Mouse (Mus musculus) forebrain, embryonic 11.5 days (tissue): ENCODE data around the gene Pgf. TPM values are rescaled to one million over a fixed set of nuclear protein-coding genes. Genes with fewer than 3 reads are reported as not detected.

ENCODE experiments used
- ATAC-seq: fragments of 200-750 bp; cut with Nextera tagmentation; replicated peaks from 2 replicates; pipeline ENCODE4 v1.8.0; 2017; ENCODE audit warnings: moderate TSS enrichment; ENCODE audit not compliant: low FRiP score
- DNase-seq: peaks from one replicate; pipeline ENCODE4 v3.0.0-alpha.2; 2017; ENCODE audit warnings: low spot score
- H3K27ac ChIP-seq: fragments of 300-500 bp; sonication (generic); 2 replicates; pipeline ENCODE4 v1.5.1; 2014; ENCODE audit warnings: low read depth, low read length
- H3K27me3 ChIP-seq: fragments of 300-500 bp; sonication (generic); 2 replicates; pipeline ENCODE4 v1.6.1; 2014; ENCODE audit warnings: mild to moderate bottlenecking, low read length, mixed read lengths; ENCODE audit not compliant: control insufficient read depth, insufficient read depth
- H3K36me3 ChIP-seq: fragments of 300-500 bp; sonication (generic); 2 replicates; pipeline ENCODE4 v1.6.1; 2014; ENCODE audit warnings: mild to moderate bottlenecking, low read length, moderate library complexity, mixed read lengths; ENCODE audit not compliant: control insufficient read depth, insufficient read depth
- H3K4me1 ChIP-seq: fragments of 300-500 bp; sonication (generic); replicated peaks from 2 replicates; pipeline ENCODE4 v1.6.1; 2014; ENCODE audit warnings: low read length, mixed read lengths; ENCODE audit not compliant: control insufficient read depth, insufficient read depth
- H3K4me2 ChIP-seq: fragments of 300-500 bp; sonication (generic); 2 replicates; pipeline ENCODE4 v1.6.1; 2014; ENCODE audit warnings: low read depth, mild to moderate bottlenecking, low read length, moderate library complexity, mixed read lengths; ENCODE audit not compliant: severe bottlenecking
- H3K4me3 ChIP-seq: fragments of 300-500 bp; sonication (generic); 2 replicates; pipeline ENCODE4 v1.5.1; 2014; ENCODE audit warnings: low read depth, low read length
- H3K9ac ChIP-seq: fragments of 300-500 bp; sonication (generic); 2 replicates; pipeline ENCODE4 v1.6.1; 2014; ENCODE audit warnings: low read length
- H3K9me3 ChIP-seq: fragments of 300-500 bp; sonication (generic); 2 replicates; pipeline ENCODE4 v1.6.1; 2016; ENCODE audit warnings: low read length, mixed read lengths; ENCODE audit not compliant: control insufficient read depth
- WGBS: fragments of 180-500 bp; shearing (Covaris S2); extraction: QIAGEN DNeasy Blood & Tissue Kit; methylation state at CpG from one replicate; pipeline ENCODE4 v1.1.7; 2014; 5-methylcytosine and 5-hydroxymethylcytosine counted together
- polyA plus RNA-seq: library from polyadenylated mRNA; unstranded; fragments of >200 nt; fragmentation: Nextera tagmentation; extraction: Ambion mirVana; gene quantifications from 2 replicates; pipeline ENCODE4 v1.2.1, GENCODE M21; 2014

Gene Pgf
- polyA plus RNA-seq, 1 experiment from 2014 or later = 3.1 TPM

DNA sequence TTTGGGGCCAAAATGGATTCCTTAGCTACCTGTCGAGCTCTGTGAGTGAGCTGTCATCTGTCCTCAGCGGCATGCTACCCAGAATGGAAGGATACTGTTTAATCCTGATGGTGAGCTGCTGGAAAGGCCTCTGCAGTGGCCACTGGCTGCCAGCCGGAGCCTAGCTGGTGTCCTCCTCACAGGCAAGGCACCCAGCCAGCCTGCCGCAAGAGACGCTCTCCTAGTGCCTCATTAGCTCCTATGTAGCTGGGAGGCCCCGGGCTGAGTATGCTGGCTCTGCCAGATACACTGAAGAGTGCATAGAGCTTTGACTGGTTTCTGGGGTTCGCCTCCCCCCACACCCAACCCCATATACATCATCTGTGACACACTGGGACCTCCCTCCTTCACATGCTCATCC is 3.6 kb downstream of the Pgf start:
- no peak overlapping the region for H3K4me2 ChIP-seq
- ATAC-seq (no peak), DNase-seq (no peak)
- H3K9me3 ChIP-seq = no peaks in the 10 kb centered on the region
- H3K4me3 ChIP-seq = no peak overlapping the region
- H3K9ac ChIP-seq = no peak overlapping the region
- 75% methylated on average over 7 of the region's 7 CpGs for WGBS
- no peaks in the 10 kb centered on the region for H3K36me3 ChIP-seq
- peaks cover 8% of the 10 kb centered on the region for H3K27me3 ChIP-seq
- H3K27ac ChIP-seq = no peak overlapping the region
- H3K4me1 ChIP-seq = peaks cover 18% of the 10 kb centered on the region

DNA sequence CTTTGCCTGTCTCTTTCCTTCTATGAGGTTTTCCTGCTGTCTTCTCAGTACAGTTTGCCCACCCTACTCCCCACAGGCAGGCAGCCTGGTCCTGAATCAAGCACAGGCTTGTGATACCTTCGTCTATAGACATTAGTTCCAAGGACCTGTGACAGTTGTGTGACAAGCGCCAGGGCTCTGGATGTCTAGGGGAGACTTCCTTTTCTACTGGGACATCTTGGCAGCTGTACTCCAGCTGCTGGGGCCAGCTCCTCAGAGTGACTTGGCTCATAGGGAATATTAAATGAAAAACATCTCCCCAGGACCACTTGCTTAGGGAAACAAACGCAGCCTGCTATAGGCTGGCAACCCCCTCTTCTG is 6.7 kb downstream of the Pgf start:
- 82% methylated on average over 3 of the region's 3 CpGs for WGBS
- Histone ChIP-seq H3K27me3 (no peaks in the 10 kb centered on the region), H3K4me1 (peaks cover 8% of the 10 kb centered on the region), H3K9ac (no peak overlapping the region), H3K27ac (no peak overlapping the region), H3K4me3 (no peak overlapping the region), H3K36me3 (no peaks in the 10 kb centered on the region), H3K4me2 (no peak overlapping the region), H3K9me3 (no peaks in the 10 kb centered on the region)
- no peak for DNase-seq
- ATAC-seq = no peak

DNA sequence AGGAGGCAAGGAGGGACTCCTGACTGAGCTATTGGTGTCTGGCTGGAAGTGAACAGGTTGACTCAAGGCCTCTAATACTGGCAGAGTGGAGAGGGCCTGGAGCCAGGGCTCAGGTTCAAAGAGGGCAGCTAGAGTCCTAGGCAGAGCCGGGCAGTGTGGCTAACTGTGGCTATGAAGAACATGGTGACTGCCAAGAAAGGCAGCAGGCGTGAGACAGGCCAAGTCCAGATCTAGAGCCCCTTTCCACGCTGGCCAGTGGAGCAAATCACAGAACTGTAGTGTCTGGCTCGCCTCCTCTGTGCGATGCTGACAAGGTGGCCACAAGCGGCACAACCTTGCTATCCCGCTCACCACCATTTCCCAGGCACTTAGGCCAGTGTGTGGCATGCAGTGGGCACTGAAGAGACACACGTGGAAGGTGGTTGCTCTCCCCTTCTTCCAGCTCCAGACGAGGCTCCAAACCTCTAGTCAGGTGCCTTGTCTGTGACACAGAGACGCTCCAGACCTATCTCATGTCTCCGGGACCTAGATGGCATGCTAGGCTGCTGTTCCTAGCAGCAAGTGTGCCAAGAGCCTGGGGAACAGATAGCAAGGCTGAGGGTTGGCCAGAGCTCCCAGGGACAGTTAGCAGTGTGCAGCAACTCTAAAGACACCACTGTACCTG is 7.2 kb downstream of the Pgf start:
- Histone ChIP-seq H3K27me3 (no peaks in the 10 kb centered on the region), H3K4me2 (no peak overlapping the region), H3K4me1 (peaks cover 3% of the 10 kb centered on the region), H3K4me3 (no peak overlapping the region), H3K27ac (no peak overlapping the region), H3K36me3 (no peaks in the 10 kb centered on the region), H3K9ac (no peak overlapping the region), H3K9me3 (no peaks in the 10 kb centered on the region)
- no peak for DNase-seq
- ATAC-seq = no peak
- 83% methylated on average over 11 of the region's 11 CpGs for WGBS

DNA sequence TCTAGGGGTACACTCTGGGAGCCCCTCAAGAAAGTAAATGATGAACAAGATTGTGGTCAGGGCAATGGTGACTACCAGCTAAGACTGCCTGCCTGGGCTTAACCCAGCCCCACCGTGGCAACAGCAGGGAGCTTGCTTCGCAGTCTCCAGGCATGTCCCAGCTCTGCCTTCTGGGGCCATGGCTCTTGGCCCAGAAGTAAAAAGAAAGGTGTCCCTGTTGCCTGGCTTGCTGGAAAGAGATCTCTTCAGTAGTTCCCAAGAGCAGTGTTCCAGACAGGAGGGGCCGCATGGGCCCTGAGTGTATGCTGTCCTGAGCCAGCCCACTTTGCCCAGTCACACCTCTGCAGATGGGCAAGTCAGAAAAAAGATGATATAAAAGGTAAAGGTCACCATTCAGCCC is 7.7 kb downstream of the Pgf start:
- Histone ChIP-seq H3K9me3 (no peaks in the 10 kb centered on the region), H3K36me3 (no peaks in the 10 kb centered on the region), H3K27me3 (no peaks in the 10 kb centered on the region), H3K9ac (no peak overlapping the region; the same call in 1 of the 2 replicates), H3K27ac (no peak overlapping the region), H3K4me3 (no peak overlapping the region), H3K4me2 (peak overlapping the region; percentile 41; the same call in 1 of the 2 replicates), H3K4me1 (no peaks in the 10 kb centered on the region; the same call in 1 of the 2 replicates)
- no peak for DNase-seq
- WGBS = 54% methylated on average over 3 of the region's 3 CpGs
- no peak for ATAC-seq

DNA sequence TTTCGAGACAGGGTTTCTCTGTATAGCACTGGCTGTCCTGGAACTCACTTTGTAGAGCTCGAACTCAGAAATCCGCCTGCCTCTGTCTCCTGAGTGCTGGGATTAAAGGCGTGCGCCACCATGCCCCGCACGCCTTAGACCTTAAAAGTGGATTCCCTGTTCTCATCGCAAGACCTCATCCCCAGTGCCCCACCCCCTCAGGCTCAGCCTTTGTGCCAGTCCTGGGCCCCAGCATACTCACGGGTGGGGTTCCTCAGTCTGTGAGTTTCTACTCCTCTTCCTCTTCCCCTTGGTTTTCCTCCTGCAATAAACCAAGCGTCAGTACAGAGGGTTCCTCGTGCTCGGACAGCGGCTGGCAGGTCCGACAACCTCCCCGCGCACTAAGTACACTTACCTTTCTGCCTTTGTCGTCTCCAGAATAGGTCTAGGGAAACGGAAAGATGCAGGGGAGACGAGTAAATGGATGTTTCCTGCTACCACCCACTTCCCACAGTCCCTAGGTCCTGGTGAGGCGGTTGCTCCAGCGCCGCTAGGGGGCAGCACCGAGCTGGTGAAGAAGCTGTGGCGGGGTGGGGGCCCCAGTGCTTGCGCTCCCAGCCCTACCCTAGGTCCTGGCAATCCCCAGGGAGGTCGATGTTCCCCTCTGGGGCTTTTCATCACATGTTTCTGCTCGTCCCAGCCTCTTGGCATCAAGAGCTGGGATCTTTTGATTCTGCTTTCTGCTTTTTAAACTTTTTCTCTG is 8.3 kb downstream of the Pgf start:
- Histone ChIP-seq H3K4me1 (no peaks in the 10 kb centered on the region; the same call in 1 of the 2 replicates), H3K27me3 (no peaks in the 10 kb centered on the region), H3K9me3 (no peaks in the 10 kb centered on the region), H3K36me3 (no peaks in the 10 kb centered on the region), H3K27ac (no peak overlapping the region), H3K4me3 (no peak overlapping the region; the same call in 1 of the 2 replicates), H3K9ac (peak overlapping the region; percentile 54; the same call in 1 of the 2 replicates), H3K4me2 (peak overlapping the region; percentile 41; the same call in 1 of the 2 replicates)
- ATAC-seq (peak; percentile 72; the same call in 1 of the 2 replicates), DNase-seq (peak; percentile 92)
- 24% methylated on average over 27 of the region's 27 CpGs for WGBS

DNA sequence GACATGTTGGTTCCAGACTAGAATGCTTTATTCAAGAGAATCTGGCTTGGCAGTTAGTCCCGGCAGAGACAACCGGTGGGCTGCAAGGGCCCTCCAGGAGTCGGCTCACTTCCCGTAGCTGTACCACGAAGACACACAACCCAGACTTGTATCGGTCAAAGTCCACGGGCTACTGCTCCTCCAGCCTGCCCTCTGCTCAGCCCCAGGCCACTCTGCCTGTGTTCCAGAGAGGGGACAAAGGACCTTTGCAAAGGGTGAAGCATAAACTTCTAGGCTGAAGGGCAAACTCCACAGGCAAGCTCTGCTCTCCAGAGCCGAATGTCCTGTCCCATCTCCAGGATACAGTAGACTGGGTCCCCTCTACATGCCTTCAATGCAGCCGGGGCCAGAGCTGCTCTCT is 11.0 kb downstream of the Pgf start:
- WGBS = 95% methylated on average over 9 of the region's 9 CpGs
- Histone ChIP-seq H3K4me3 (no peak overlapping the region), H3K4me1 (no peaks in the 10 kb centered on the region; the same call in 1 of the 2 replicates), H3K27ac (no peak overlapping the region), H3K36me3 (no peaks in the 10 kb centered on the region), H3K4me2 (no peak overlapping the region), H3K27me3 (no peaks in the 10 kb centered on the region), H3K9me3 (no peaks in the 10 kb centered on the region), H3K9ac (no peak overlapping the region)
- ATAC-seq = no peak
- DNase-seq = no peak

DNA sequence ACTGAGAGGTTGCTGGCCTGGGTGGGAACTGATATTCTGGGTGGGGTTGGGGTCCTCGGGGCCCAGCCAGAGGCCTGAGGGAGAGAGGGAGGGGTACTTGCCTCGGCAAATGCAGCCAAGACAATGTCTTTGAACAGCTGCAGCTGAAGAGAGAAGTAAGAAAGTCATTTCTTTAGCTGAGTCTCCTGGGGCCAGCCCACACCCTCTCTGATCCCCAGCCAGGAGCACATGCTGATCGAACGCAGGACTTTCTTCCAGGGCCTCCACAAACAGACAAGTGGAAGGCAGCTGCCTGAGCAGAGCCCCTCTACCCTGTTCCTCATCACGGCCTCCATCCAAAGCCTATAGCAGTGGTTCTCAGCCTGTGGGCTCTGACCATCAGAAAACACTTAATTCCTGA is 12.6 kb downstream of the Pgf start:
- no peaks in the 10 kb centered on the region for H3K9me3 ChIP-seq
- H3K4me2 ChIP-seq = no peak overlapping the region
- no peak overlapping the region for H3K9ac ChIP-seq
- no peak overlapping the region for H3K27ac ChIP-seq
- no peaks in the 10 kb centered on the region for H3K36me3 ChIP-seq
- no peak for ATAC-seq
- H3K4me1 ChIP-seq = no peaks in the 10 kb centered on the region; the same call in 1 of the 2 replicates
- DNase-seq = no peak
- H3K4me3 ChIP-seq = no peak overlapping the region
- 82% methylated on average over 5 of the region's 5 CpGs for WGBS
- no peaks in the 10 kb centered on the region for H3K27me3 ChIP-seq

GRCm38 (mm10) chr12:85159592-85159991 is 18.0 kb downstream of the Pgf start:
- no peaks in the 10 kb centered on the region for H3K4me1 ChIP-seq
- WGBS = 72% methylated on average over 5 of the region's 5 CpGs

More at GRCm38 (mm10) chr12:85159592-85159991, 18.0 kb downstream of the Pgf start:
- Histone ChIP-seq H3K27ac (no peak overlapping the region), H3K36me3 (no peaks in the 10 kb centered on the region), H3K4me3 (no peak overlapping the region), H3K9me3 (no peaks in the 10 kb centered on the region), H3K27me3 (no peaks in the 10 kb centered on the region), H3K9ac (no peak overlapping the region), H3K4me2 (no peak overlapping the region)
- DNase-seq = no peak
- ATAC-seq = no peak
